Comparison of ENCODE assay signal across 16 mouse cellular contexts in genomic region chr5:131246591-131246990, GRCm38 (mm10).
"Had no signal": no experiment of that assay in that cellular context is flagged by ENCODE, and none has a peak within 500 bp of the region (broad histone marks: within the 10 kb centered on the region; RNA-seq: fewer than 3 reads in every experiment).

No protein-coding gene starts in this region.

- DNase-seq: retina, postnatal 1 day; right cerebral cortex, adult 18-20 months; right cerebral cortex, postnatal 14 days; right cerebral cortex, postnatal 25 days; right cerebral cortex, postnatal 4 days; spleen, adult 18-20 months; thymus, adult 18-20 months; thymus, adult 2 months; thymus, postnatal 14 days; thymus, postnatal 25 days; thymus, postnatal 36 days; thymus, postnatal 4 days had no signal

- H3K4me3 ChIP-seq: neural tube, embryonic 13.5 days; neural tube, embryonic 15.5 days; stomach, embryonic 15.5 days had no signal

- H3K27me3 ChIP-seq: neural tube, embryonic 13.5 days; neural tube, embryonic 15.5 days; stomach, embryonic 15.5 days had no signal

- H3K4me1 ChIP-seq: neural tube, embryonic 13.5 days had no signal

- H3K4me2 ChIP-seq: neural tube, embryonic 13.5 days; neural tube, embryonic 15.5 days; stomach, embryonic 15.5 days had no signal

- H3K36me3 ChIP-seq: neural tube, embryonic 13.5 days; neural tube, embryonic 15.5 days; stomach, embryonic 15.5 days had no signal

- H3K27ac ChIP-seq: neural tube, embryonic 13.5 days; neural tube, embryonic 15.5 days; stomach, embryonic 15.5 days; stomach, postnatal 0 days had no signal

- H3K9ac ChIP-seq: neural tube, embryonic 13.5 days; neural tube, embryonic 15.5 days; stomach, embryonic 15.5 days had no signal

- H3K9me3 ChIP-seq: neural tube, embryonic 13.5 days; neural tube, embryonic 15.5 days; stomach, embryonic 15.5 days had no signal
